Mouse (Mus musculus) G1E (cell line): Measurements from ENCODE around the gene Chd5.

Source experiments
- CTCF ChIP-seq: IDR thresholded peaks from 2 replicates; pipeline ENCODE4 v1.5.1; 2012; ENCODE audit warnings: low read depth, low read length, inconsistent platforms, mixed read lengths
- GATA1 ChIP-seq: IDR thresholded peaks from 2 replicates; pipeline ENCODE4 v1.6.1; 2012; ENCODE audit warnings: borderline replicate concordance, low read length, inconsistent platforms, mixed read lengths
- GATA2 ChIP-seq: IDR thresholded peaks from 2 replicates; pipeline ENCODE4 v1.6.1; 2012; ENCODE audit warnings: low read depth, low read length, inconsistent platforms, borderline replicate concordance
- TAL1 ChIP-seq: conservative IDR thresholded peaks from 2 replicates; pipeline ENCODE4 v1.6.1; 2012; ENCODE audit warnings: low read depth, low read length, inconsistent platforms, mixed read lengths

GRCm38 (mm10) chr4:152351422-152352305 is 13.2 kb downstream of the Chd5 start:
- TF ChIP-seq CTCF (no peak), GATA1 (no peak), GATA2 (no peak), TAL1 (no peak)
